Mouse (Mus musculus) brain, embryonic 14.5 days (tissue): Measurements from ENCODE around the gene Eml4. TPM values are rescaled to one million over a fixed set of nuclear protein-coding genes. Genes with fewer than 3 reads are reported as not detected.

ENCODE experiments used
- DNase-seq: peaks from one replicate; pipeline ENCODE4 v3.0.0-alpha.2; 2011; ENCODE audit warnings: low read depth
- CTCF ChIP-seq: fragments of 200-500 bp; IDR thresholded peaks from 2 replicates; pipeline ENCODE4 v1.5.1; 2012; ENCODE audit warnings: inconsistent platforms, mild to moderate bottlenecking, moderate library complexity, borderline replicate concordance; ENCODE audit not compliant: insufficient read depth, insufficient read length; ENCODE audit errors: extremely low read depth
- POLR2A ChIP-seq: fragments of 200-500 bp; IDR thresholded peaks from 2 replicates; pipeline ENCODE4 v1.6.1; 2012; ENCODE audit warnings: mild to moderate bottlenecking, inconsistent platforms, borderline replicate concordance; ENCODE audit not compliant: poor library complexity, insufficient read depth, insufficient read length, severe bottlenecking; ENCODE audit errors: extremely low read depth
- polyA plus RNA-seq: library from polyadenylated mRNA; depleted of rRNA; stranded (reverse); fragments of >200 nt; gene quantifications from 2 replicates; pipeline ENCODE4 v1.2.3, GENCODE M21; 2012; rRNA removed

Gene Eml4
- polyA plus RNA-seq, 1 experiment: 56.1 TPM

DNA sequence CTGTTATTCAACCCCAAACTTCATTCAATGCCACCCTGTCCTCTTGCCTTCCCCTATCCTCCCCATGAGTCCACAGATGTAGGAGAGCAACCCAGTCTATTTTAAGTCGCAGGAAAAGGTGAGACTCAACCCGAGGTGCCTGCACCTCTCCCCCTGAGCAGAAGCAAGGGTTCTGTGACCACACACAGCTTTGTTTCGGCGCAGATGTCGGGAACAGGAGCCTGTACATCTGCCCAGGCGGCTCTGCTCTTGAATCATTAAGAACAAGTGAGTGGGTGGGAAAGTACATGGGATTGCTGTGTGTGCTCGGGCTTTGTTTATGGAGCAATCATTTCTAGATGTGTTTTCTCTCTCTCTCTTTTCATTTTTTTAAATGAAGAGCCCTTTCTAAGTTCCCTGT lies 174.0 kb downstream of the Eml4 start:
- DNase-seq: no peak
- TF ChIP-seq CTCF: no peak
- no peak for TF ChIP-seq POLR2A

DNA sequence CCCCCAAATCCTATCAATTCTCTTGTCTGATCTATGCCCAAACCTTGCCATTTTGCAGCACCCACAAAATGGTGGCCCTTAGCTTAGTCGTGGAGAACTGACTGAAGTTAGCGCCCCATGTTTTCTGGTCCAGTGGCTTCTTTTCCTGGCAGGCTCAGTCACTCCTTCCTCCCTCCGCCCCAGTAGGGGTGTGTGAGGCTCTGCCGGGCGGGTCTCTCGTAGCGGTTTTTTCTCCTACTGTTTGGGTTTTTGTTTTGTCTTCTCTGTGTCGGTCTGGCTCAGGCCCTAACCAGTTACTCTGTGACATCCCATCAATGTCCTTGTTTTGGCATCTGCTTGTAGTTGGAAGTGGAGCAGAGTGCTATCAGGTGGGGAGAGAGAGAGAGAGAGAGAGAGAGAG lies 174.9 kb downstream of the Eml4 start:
- peak; percentile 61 for DNase-seq
- TF ChIP-seq POLR2A (no peak), CTCF (no peak)

DNA sequence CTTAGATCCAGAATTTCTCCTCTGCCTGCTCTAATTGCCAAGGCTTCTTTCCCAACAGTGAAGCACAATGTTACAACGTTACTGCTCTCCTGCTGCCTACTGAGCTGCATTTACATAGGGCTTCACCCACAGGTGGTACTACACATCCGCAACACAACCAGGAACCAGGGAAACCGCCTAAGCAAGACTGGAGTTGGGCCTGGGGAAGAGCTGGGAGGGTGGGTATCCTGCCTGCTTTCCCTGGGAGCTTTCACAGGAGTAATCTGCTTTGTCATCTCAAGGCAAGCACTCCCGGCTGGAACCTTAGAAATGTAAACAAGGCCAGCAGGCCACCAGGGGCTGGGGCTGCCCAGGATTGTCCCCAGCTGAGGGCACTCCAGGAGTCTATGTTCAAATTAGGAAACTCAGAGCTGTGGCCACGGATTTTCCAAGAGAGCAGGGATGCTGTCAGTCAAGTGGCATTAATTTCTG lies 175.4 kb downstream of the Eml4 start:
- TF ChIP-seq CTCF: no peak
- no peak for TF ChIP-seq POLR2A
- peak; percentile 66 for DNase-seq

DNA sequence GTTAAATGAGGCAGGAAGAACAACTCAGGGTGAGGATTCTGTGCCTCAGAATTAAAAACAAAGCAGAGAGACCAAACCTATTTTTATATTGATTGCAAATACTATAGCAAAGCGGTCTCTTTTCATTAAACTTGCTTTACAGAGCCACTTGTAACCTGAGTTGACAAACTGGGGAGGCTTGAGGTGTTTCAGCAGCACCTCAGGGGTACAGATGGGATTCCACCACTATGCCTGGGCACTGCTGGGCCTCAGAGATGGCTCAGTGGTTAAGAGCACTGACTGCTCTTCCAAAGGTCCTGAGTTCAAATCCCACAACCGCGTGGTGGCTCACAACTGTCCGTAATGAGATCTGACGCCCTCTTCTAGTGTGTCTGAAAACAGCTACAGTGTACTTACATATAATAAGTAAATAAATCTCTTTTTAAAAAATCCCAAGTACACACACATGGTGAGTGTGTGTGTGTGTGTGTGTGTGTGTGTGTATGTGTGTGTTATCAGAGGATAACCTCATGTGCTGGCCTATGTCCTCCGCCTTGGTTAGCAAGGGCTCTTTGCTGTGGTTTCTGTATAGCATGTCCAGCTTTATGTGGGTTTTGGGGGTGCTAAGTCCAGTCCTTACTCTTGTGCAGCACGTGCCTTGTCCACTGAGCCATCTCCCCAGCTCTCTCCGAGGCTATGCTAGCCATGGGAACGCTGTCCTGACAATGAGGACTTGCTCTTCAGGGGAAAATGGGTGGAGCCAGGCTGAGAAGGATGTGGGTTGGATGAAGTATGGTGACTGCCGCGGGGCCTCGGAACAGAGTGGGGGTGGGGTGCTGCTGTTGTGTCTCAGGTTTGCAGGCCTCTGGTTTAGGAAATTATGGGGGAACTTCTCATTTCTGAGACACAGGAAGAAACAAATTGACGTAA lies 176.1 kb downstream of the Eml4 start:
- TF ChIP-seq POLR2A (peak; percentile 14; the same call in 1 of the 2 replicates), CTCF (no peak)
- DNase-seq: peak; percentile 82

GRCm38 (mm10) chr17:83527651-83528381 lies 177.1 kb downstream of the Eml4 start:
- DNase-seq: peak; percentile 54
- TF ChIP-seq POLR2A (no peak), CTCF (no peak)

Other genes with a start within 250 kb of the Eml4 start
- gene Pkdcc, start 135.6 kb upstream of the Eml4 start, polyA plus RNA-seq: 53.3 and 82.8 TPM in 2 replicates
- 246 and 257 TPM in 2 replicates for gene Cox7a2l, start 166.4 kb downstream of the Eml4 start, polyA plus RNA-seq